Comparison of ENCODE assay signal across 20 mouse cellular contexts in genomic region chr12:116096361-116096904, GRCm38 (mm10). TPM values are rescaled to one million over a fixed set of nuclear protein-coding genes. Genes with fewer than 3 reads are reported as not detected.
DNase-seq lines count a peak whose midpoint lies in the region; ATAC-seq lines count a peak whose summit lies in the region.
"Had no signal": no experiment of that assay in that cellular context is flagged by ENCODE, and none has a peak within 500 bp of the region (broad histone marks: within the 10 kb centered on the region; RNA-seq: fewer than 3 reads in every experiment).

No protein-coding gene starts in this region.

- no peak overlapping the region for H3K4me2 ChIP-seq in heart, embryonic 11.5 days
- no peak overlapping the region for H3K4me2 ChIP-seq in lung, embryonic 15.5 days
- H3K4me2 ChIP-seq: heart, embryonic 13.5 days had no signal

- no peak overlapping the region for H3K27ac ChIP-seq in heart, embryonic 10.5 days
- no peak overlapping the region for H3K27ac ChIP-seq in heart, embryonic 11.5 days (ENCODE audit: low read depth, low read length)
- H3K27ac ChIP-seq in lung, embryonic 15.5 days, result no peak overlapping the region
- H3K27ac ChIP-seq: embryonic facial prominence, embryonic 10.5 days; forebrain, embryonic 10.5 days; heart, embryonic 13.5 days had no signal

- H3K9me3 ChIP-seq in heart, embryonic 10.5 days, result no peaks in the 10 kb centered on the region
- no peaks in the 10 kb centered on the region for H3K9me3 ChIP-seq in heart, embryonic 11.5 days (replicated peaks; ENCODE audit: control insufficient read depth, low read length)
- H3K9me3 ChIP-seq in lung, embryonic 15.5 days, result no peaks in the 10 kb centered on the region
- H3K9me3 ChIP-seq: embryonic facial prominence, embryonic 10.5 days; forebrain, embryonic 10.5 days; heart, embryonic 13.5 days had no signal

- ATAC-seq in heart, embryonic 11.5 days (replicated peaks; ENCODE audit: insufficient number of reproducible peaks, low FRiP score, low TSS enrichment), result no peak
- ATAC-seq in lung, embryonic 15.5 days (ENCODE audit: borderline replicate concordance, extremely low read depth, low FRiP score, low TSS enrichment), result peak; percentile 42; the same call in 1 of the 2 replicates
- ATAC-seq: forebrain, embryonic 14.5 days; hindbrain, embryonic 16.5 days had no signal

- no peak overlapping the region for H3K9ac ChIP-seq in heart, embryonic 11.5 days (ENCODE audit: low read depth, low read length)
- no peak overlapping the region for H3K9ac ChIP-seq in lung, embryonic 15.5 days
- H3K9ac ChIP-seq: heart, embryonic 13.5 days had no signal

- H3K4me3 ChIP-seq in heart, embryonic 10.5 days, result no peak overlapping the region
- H3K4me3 ChIP-seq in heart, embryonic 11.5 days (ENCODE audit: low read depth, low read length), result no peak overlapping the region
- no peak overlapping the region for H3K4me3 ChIP-seq in lung, embryonic 15.5 days
- H3K4me3 ChIP-seq: embryonic facial prominence, embryonic 10.5 days; erythroblast, embryonic 14.5 days; forebrain, embryonic 10.5 days; heart, embryonic 13.5 days had no signal

- DNase-seq in heart, embryonic 10.5 days (ENCODE audit: low spot score), result peak; percentile 28
- no peak for DNase-seq in lung, postnatal 36 days
- DNase-seq in Muller cell, postnatal 12 days (ENCODE audit: inconsistent ontology term), result peak; percentile 10
- peak; percentile 21 for DNase-seq in telencephalon, adult 2 months (ENCODE audit: low read depth, low spot score)
- no peak for DNase-seq in spleen, postnatal 36 days (ENCODE audit: low spot score in 2 of 2)
- DNase-seq: adrenal gland, adult 2 months; adrenal gland, postnatal 25 days; cerebellum, adult 2 months; cerebellum, postnatal 10 days; gastrocnemius, postnatal 36 days; heart, adult 18-20 months; heart, postnatal 36 days had no signal

- no peaks in the 10 kb centered on the region for H3K4me1 ChIP-seq in heart, embryonic 10.5 days
- no peaks in the 10 kb centered on the region for H3K4me1 ChIP-seq in heart, embryonic 11.5 days (ENCODE audit: control insufficient read depth, insufficient read depth, low read length)
- H3K4me1 ChIP-seq in lung, embryonic 15.5 days, result no peaks in the 10 kb centered on the region
- H3K4me1 ChIP-seq: embryonic facial prominence, embryonic 10.5 days; forebrain, embryonic 10.5 days; heart, embryonic 13.5 days had no signal

- 69% methylated on average over 3 of the region's 3 CpGs for WGBS in heart, embryonic 10.5 days
- 60% methylated on average over 3 of the region's 3 CpGs for WGBS in heart, embryonic 11.5 days (ENCODE audit: insufficient replicate concordance)
- 48% methylated on average over 3 of the region's 3 CpGs for WGBS in lung, embryonic 15.5 days

- no peaks in the 10 kb centered on the region for H3K36me3 ChIP-seq in heart, embryonic 10.5 days
- no peaks in the 10 kb centered on the region for H3K36me3 ChIP-seq in heart, embryonic 11.5 days (ENCODE audit: control insufficient read depth, insufficient read depth, low read length)
- H3K36me3 ChIP-seq in lung, embryonic 15.5 days, result no peaks in the 10 kb centered on the region
- H3K36me3 ChIP-seq: embryonic facial prominence, embryonic 10.5 days; forebrain, embryonic 10.5 days; heart, embryonic 13.5 days had no signal

- no peaks in the 10 kb centered on the region for H3K27me3 ChIP-seq in heart, embryonic 10.5 days (ENCODE audit: insufficient read depth, poor library complexity, severe bottlenecking)
- no peaks in the 10 kb centered on the region for H3K27me3 ChIP-seq in heart, embryonic 11.5 days (ENCODE audit: control insufficient read depth, insufficient read depth, low read length)
- no peaks in the 10 kb centered on the region for H3K27me3 ChIP-seq in lung, embryonic 15.5 days
- H3K27me3 ChIP-seq: heart, embryonic 13.5 days had no signal

RNA-seq across cellular contexts. Expression of gene Vipr2, which starts 18.9 kb away (rescaled TPM):
- 0.55 and 1.8 TPM in 2 replicates for polyA plus RNA-seq in heart, embryonic 10.5 days (2016; fragmentation: Nextera tagmentation; extraction: Ambion mirVana)
- polyA plus RNA-seq in heart, embryonic 11.5 days (2014; fragmentation: Nextera tagmentation; extraction: Ambion mirVana), result 1.3 and 2.7 TPM in 2 replicates
- polyA plus RNA-seq in lung, embryonic 15.5 days (2015; fragmentation: Nextera tagmentation; extraction: Ambion mirVana), result 2.6 and 3.3 TPM in 2 replicates
- polyA plus RNA-seq: erythroblast, embryonic 14.5 days had no signal

RNA-seq across cellular contexts. Expression of gene Zfp386, which starts 48.9 kb away (rescaled TPM):
- 32.0 and 37.4 TPM in 2 replicates for polyA plus RNA-seq in heart, embryonic 10.5 days (2016; fragmentation: Nextera tagmentation; extraction: Ambion mirVana)
- 31.2 and 34.7 TPM in 2 replicates for polyA plus RNA-seq in heart, embryonic 11.5 days (2014; fragmentation: Nextera tagmentation; extraction: Ambion mirVana)
- polyA plus RNA-seq in lung, embryonic 15.5 days (2015; fragmentation: Nextera tagmentation; extraction: Ambion mirVana), result 43.7 and 44.3 TPM in 2 replicates

Comparison
In these comparisons a context has a peak if more than half of its experiments do, and no peak if none do; other contexts are left out.
1. DNase-seq: peak in heart, embryonic 10.5 days (single experiment), Muller cell, postnatal 12 days (single experiment) and telencephalon, adult 2 months (single experiment); none in lung, postnatal 36 days (single experiment) and spleen, postnatal 36 days (0 of 2).